Mouse (Mus musculus): ENCODE results near the gene Nwd2.

DNA sequence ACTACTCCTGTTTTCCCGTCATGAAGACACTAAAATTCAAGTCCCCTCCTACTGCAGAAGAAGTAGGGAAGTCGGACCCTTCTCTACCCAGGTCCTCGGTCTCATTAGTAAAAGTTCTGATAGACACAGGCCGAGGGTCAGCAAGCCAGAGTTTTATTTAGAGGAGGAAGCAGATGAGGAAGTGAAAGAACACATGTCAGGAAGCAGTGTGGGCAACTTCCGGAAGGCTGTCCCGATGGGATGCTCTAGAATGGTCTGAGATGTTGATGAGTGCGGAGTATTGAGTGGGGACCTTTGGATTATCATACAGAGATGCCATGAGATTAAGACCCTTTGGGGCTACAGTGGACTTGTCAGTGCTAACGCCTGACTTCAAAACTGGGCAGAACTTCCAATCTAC is 210.0 kb downstream of the Nwd2 start:
- TF ChIP-seq CTCF (IDR thresholded peaks at IDR 0.05; ENCODE audit: extremely low read depth, insufficient read depth, insufficient read length, insufficient replicate concordance): no peak
- no peak for TF ChIP-seq POLR2A (IDR thresholded peaks at IDR 0.05; ENCODE audit: low read depth, low read length)

Measured in spleen, adult 2 months (tissue).